Mouse (Mus musculus): ENCODE measurements around the gene Vps18. TPM values are rescaled to one million over a fixed set of nuclear protein-coding genes. Genes with fewer than 3 reads are reported as not detected.

Vps18 gene
- polyA plus RNA-seq, 1 experiment from 2014 or later = 18.8 TPM

DNA sequence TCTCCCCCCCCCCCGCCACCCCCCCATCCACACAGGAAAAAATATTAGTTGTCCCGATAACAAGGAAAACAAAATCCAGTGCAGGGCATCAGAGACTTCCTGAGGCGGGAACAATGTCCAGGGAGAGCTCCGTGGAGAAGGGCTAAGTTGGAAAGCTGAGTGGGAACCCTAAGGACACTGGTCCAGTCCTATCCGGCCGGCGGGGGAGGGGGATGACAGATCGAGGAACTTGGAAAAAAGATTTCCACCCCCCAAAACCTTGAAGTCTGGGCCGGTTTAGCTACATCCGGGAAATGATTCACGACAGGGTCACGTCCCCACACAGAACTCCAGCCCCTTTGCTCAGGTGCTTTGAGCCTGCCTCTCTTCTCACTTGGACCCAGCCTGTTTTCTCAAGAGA, 23.0 kb downstream of the Vps18 start:
- H3K4me1 ChIP-seq (replicated peaks; ENCODE audit: control insufficient read depth, insufficient read depth, low read length) = peaks cover 3% of the 10 kb centered on the region; the same call in 1 of the 2 replicates
- peak; percentile 41; the same call in 1 of the 2 replicates for ATAC-seq (ENCODE audit: low read depth)
- 31% methylated on average over 12 of the region's 12 CpGs for WGBS
- H3K27me3 ChIP-seq (ENCODE audit: control insufficient read depth, insufficient read depth, low read depth, low read length) = no peaks in the 10 kb centered on the region
- H3K4me3 ChIP-seq (ENCODE audit: low read length) = no peak overlapping the region
- H3K4me2 ChIP-seq (ENCODE audit: low read depth, low read length) = no peak overlapping the region
- no peaks in the 10 kb centered on the region for H3K9me3 ChIP-seq (ENCODE audit: control insufficient read depth, low read length)
- peak overlapping the region; percentile 35 for H3K27ac ChIP-seq (ENCODE audit: low read length)
- H3K9ac ChIP-seq (ENCODE audit: low read length) = no peak overlapping the region
- no peaks in the 10 kb centered on the region for H3K36me3 ChIP-seq (ENCODE audit: control insufficient read depth, insufficient read depth, low read length)

- Histone ChIP-seq H3K36me3 (ENCODE audit: control insufficient read depth, insufficient read depth, low read length) (no peaks in the 10 kb centered on the region), H3K4me2 (ENCODE audit: low read depth, low read length) (no peak overlapping the region), H3K9ac (ENCODE audit: low read length) (no peak overlapping the region), H3K4me1 (replicated peaks; ENCODE audit: control insufficient read depth, insufficient read depth, low read length) (peaks cover 3% of the 10 kb centered on the region; the same call in 1 of the 2 replicates), H3K27me3 (ENCODE audit: control insufficient read depth, insufficient read depth, low read depth, low read length) (no peaks in the 10 kb centered on the region), H3K4me3 (ENCODE audit: low read length) (no peak overlapping the region), H3K27ac (ENCODE audit: low read length) (no peak overlapping the region), H3K9me3 (ENCODE audit: control insufficient read depth, low read length) (no peaks in the 10 kb centered on the region)
- ATAC-seq (ENCODE audit: low read depth) = no peak
- WGBS = 65% methylated on average over 2 of the region's 2 CpGs
These were observed 23.9 kb downstream of the Vps18 start for GRCm38 (mm10) chr2:119312380-119312958.

GRCm38 (mm10) chr2:119313780-119314479, 25.4 kb downstream of the Vps18 start:
- H3K36me3 ChIP-seq (ENCODE audit: control insufficient read depth, insufficient read depth, low read length) = no peaks in the 10 kb centered on the region
- peaks cover 7% of the 10 kb centered on the region; the same call in 1 of the 2 replicates for H3K4me1 ChIP-seq (replicated peaks; ENCODE audit: control insufficient read depth, insufficient read depth, low read length)
- H3K9ac ChIP-seq (ENCODE audit: low read length) = no peak overlapping the region
- no peak overlapping the region for H3K4me3 ChIP-seq (ENCODE audit: low read length)
- no peak overlapping the region for H3K4me2 ChIP-seq (ENCODE audit: low read depth, low read length)
- no peaks in the 10 kb centered on the region for H3K9me3 ChIP-seq (ENCODE audit: control insufficient read depth, low read length)
- peak overlapping the region; percentile 70 for H3K27ac ChIP-seq (ENCODE audit: low read length)
- 29% methylated on average over 10 of the region's 10 CpGs for WGBS
- H3K27me3 ChIP-seq (ENCODE audit: control insufficient read depth, insufficient read depth, low read depth, low read length) = no peaks in the 10 kb centered on the region
- ATAC-seq (ENCODE audit: low read depth) = 0 out of 2 replicates have a peak, but pooled peaks have one; percentile 11

DNA sequence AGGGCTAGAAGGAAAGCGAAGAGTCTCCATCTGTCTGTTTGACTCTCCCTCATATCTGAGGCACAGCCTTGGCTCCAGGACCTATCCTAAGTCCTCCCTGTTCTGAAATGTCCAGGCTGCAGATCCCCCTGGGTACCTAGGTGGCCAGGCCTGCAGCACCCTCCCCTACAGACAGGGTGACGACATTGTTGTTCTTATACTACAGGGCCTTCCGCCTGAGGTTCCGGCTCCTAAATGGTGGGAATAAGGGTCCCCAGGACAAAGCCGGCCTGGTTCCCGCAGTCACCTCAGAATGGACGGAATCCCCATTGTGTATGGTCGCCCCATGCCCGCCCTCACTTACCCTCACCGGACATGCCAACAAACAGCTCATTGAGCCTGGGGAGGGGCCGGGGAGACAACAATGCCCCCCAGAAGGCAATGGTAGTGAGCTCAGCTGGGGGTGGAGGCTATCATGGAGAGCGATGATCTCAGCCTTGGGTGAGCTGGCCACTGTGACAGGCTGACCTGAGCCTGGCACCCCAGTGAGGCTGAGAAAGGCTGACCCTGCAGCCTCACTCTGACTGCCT, 26.3 kb downstream of the Vps18 start:
- Histone ChIP-seq H3K9ac (ENCODE audit: low read length) (no peak overlapping the region), H3K27me3 (ENCODE audit: control insufficient read depth, insufficient read depth, low read depth, low read length) (no peaks in the 10 kb centered on the region), H3K4me1 (replicated peaks; ENCODE audit: control insufficient read depth, insufficient read depth, low read length) (peaks cover 7% of the 10 kb centered on the region; the same call in 1 of the 2 replicates), H3K4me2 (ENCODE audit: low read depth, low read length) (no peak overlapping the region), H3K36me3 (ENCODE audit: control insufficient read depth, insufficient read depth, low read length) (no peaks in the 10 kb centered on the region), H3K27ac (ENCODE audit: low read length) (peak overlapping the region; percentile 70), H3K4me3 (ENCODE audit: low read length) (no peak overlapping the region), H3K9me3 (ENCODE audit: control insufficient read depth, low read length) (no peaks in the 10 kb centered on the region)
- ATAC-seq (ENCODE audit: low read depth) = peak; percentile 56
- WGBS = 69% methylated on average over 12 of the region's 12 CpGs

- Histone ChIP-seq H3K27me3 (ENCODE audit: control insufficient read depth, insufficient read depth, low read depth, low read length) (peaks cover 25% of the 10 kb centered on the region), H3K4me1 (replicated peaks; ENCODE audit: control insufficient read depth, insufficient read depth, low read length) (peaks cover 22% of the 10 kb centered on the region), H3K4me2 (ENCODE audit: low read depth, low read length) (no peak overlapping the region), H3K4me3 (ENCODE audit: low read length) (no peak overlapping the region), H3K9ac (ENCODE audit: low read length) (no peak overlapping the region), H3K36me3 (ENCODE audit: control insufficient read depth, insufficient read depth, low read length) (no peaks in the 10 kb centered on the region), H3K27ac (ENCODE audit: low read length) (peak overlapping the region; percentile 29), H3K9me3 (ENCODE audit: control insufficient read depth, low read length) (no peaks in the 10 kb centered on the region)
- 54% methylated on average over 3 of the region's 3 CpGs for WGBS
- ATAC-seq (ENCODE audit: low read depth) = peak; percentile 42
These were observed 29.6 kb downstream of the Vps18 start for GRCm38 (mm10) chr2:119318043-119318710.

DNA sequence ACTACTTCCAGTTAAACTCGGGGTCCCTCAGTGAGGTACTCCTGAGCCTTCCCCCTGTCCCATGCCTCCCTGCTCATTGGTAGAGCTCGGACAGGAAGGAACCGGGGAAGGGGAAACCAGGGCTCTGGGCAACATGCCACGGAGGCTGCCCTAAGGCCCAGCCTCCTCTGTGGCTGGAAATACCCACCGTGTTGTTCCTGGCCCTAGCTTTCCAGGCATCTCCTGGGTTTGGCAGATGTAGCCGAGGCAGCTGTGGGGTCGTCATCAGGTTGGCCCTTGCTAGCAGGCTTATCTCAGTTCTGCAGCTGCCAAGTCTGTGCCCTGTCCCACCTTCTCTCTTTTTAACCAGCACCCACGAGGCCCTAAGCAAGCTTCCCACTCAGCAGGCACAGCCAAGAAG, 32.0 kb downstream of the Vps18 start:
- Histone ChIP-seq H3K4me1 (replicated peaks; ENCODE audit: control insufficient read depth, insufficient read depth, low read length) (peaks cover 37% of the 10 kb centered on the region), H3K27ac (ENCODE audit: low read length) (peak overlapping the region; percentile 57; the same call in 1 of the 2 replicates), H3K9ac (ENCODE audit: low read length) (no peak overlapping the region), H3K9me3 (ENCODE audit: control insufficient read depth, low read length) (no peaks in the 10 kb centered on the region), H3K4me3 (ENCODE audit: low read length) (no peak overlapping the region), H3K36me3 (ENCODE audit: control insufficient read depth, insufficient read depth, low read length) (no peaks in the 10 kb centered on the region), H3K4me2 (ENCODE audit: low read depth, low read length) (no peak overlapping the region), H3K27me3 (ENCODE audit: control insufficient read depth, insufficient read depth, low read depth, low read length) (peaks cover 45% of the 10 kb centered on the region)
- WGBS = 50% methylated on average over 8 of the region's 8 CpGs
- ATAC-seq (ENCODE audit: low read depth) = no peak

DNA sequence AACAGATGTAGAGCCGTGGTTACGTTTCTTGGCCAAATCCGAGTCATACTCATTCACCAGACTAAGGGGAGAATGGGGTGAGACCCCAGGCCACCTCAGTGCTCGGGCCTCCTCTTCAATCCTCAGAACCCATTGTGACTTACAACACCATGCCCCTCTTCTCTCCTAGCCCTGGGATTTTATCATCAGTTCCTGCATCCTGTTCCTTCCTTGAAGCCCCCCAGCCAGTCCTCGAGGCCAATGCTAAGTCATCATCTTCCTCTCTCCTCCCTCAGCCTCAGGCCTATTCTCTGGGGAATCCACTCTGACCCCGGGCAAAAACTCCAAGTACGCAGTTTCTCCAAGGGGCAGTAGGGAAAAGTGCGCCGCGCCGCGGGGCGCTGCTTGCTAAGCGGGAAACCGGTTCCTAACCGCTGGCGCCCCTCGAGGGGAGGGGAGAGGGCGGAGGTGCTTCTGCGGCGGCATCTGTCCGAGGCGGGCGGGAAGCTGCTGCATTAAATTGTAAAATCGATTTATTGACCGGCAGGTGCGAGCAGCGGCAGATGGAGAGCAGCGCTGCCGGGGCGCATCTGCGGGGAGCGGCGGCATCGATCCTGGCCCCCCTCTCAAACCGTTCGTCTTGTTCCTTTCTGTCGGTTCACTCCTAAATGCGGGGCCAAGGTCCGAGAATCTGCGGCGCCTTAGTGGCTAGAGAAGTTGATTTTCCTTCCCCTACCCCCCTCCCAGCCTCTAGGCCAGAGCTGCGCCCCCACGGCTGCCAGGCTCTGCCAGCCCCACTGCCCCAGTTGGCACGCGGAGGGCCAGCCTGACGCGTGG, 33.4 kb downstream of the Vps18 start:
- 6% methylated on average over 48 of the region's 48 CpGs for WGBS
- H3K9ac ChIP-seq (ENCODE audit: low read length) = peak overlapping the region; percentile 56

GRCm38 (mm10) chr2:119322587-119323300, 34.2 kb downstream of the Vps18 start:
- Histone ChIP-seq H3K9me3 (ENCODE audit: control insufficient read depth, low read length) (no peaks in the 10 kb centered on the region), H3K4me3 (ENCODE audit: low read length) (peak overlapping the region; percentile 46), H3K4me1 (replicated peaks; ENCODE audit: control insufficient read depth, insufficient read depth, low read length) (peaks cover 48% of the 10 kb centered on the region), H3K9ac (ENCODE audit: low read length) (peak overlapping the region; percentile 56), H3K27ac (ENCODE audit: low read length) (no peak overlapping the region), H3K36me3 (ENCODE audit: control insufficient read depth, insufficient read depth, low read length) (no peaks in the 10 kb centered on the region), H3K27me3 (ENCODE audit: control insufficient read depth, insufficient read depth, low read depth, low read length) (peaks cover 58% of the 10 kb centered on the region), H3K4me2 (ENCODE audit: low read depth, low read length) (peak overlapping the region; percentile 73)
- ATAC-seq (ENCODE audit: low read depth) = no peak
- WGBS = 14% methylated on average over 39 of the region's 39 CpGs

More for the DNA sequence above, 33.4 kb downstream of the Vps18 start:
- Histone ChIP-seq H3K4me3 (ENCODE audit: low read length) (peak overlapping the region; percentile 46), H3K36me3 (ENCODE audit: control insufficient read depth, insufficient read depth, low read length) (no peaks in the 10 kb centered on the region), H3K4me2 (ENCODE audit: low read depth, low read length) (peak overlapping the region; percentile 73), H3K27ac (ENCODE audit: low read length) (no peak overlapping the region), H3K9me3 (ENCODE audit: control insufficient read depth, low read length) (no peaks in the 10 kb centered on the region), H3K4me1 (replicated peaks; ENCODE audit: control insufficient read depth, insufficient read depth, low read length) (peaks cover 46% of the 10 kb centered on the region), H3K27me3 (ENCODE audit: control insufficient read depth, insufficient read depth, low read depth, low read length) (peaks cover 58% of the 10 kb centered on the region)
- ATAC-seq (ENCODE audit: low read depth) = no peak

Measured in lung, embryonic 16.5 days (tissue).